Mouse (Mus musculus) MEL (cell line): ENCODE results near the gene Bmpr2.

Source experiments
- CHD1 ChIP-seq: IDR thresholded peaks from 2 replicates; pipeline ENCODE4 v1.6.1; 2012; ENCODE audit warnings: low read depth, mild to moderate bottlenecking, inconsistent platforms, low read length, improper control_type of control experiment
- CTCF ChIP-seq, 3 experiments: IDR thresholded peaks in 2 of 3; conservative IDR thresholded peaks in 1 of 3; 2 replicates each; pipeline ENCODE4 v1.5.1; 2011 to 2012; ENCODE audit warnings: low read length in 3 of 3, low read depth in 2 of 3, mild to moderate bottlenecking in 2 of 3, improper control_type of control experiment in 1 of 3, inconsistent platforms in 1 of 3, mixed read lengths in 1 of 3, moderate library complexity in 1 of 3; ENCODE audit not compliant: control insufficient read depth in 1 of 3, insufficient read depth in 1 of 3, poor library complexity in 1 of 3, severe bottlenecking in 1 of 3
- EP300 ChIP-seq, 2 experiments: IDR thresholded peaks; 2 replicates each; pipeline ENCODE4 v1.6.1; 2011; ENCODE audit warnings: improper control_type of control experiment in 2 of 2, low read length in 2 of 2, low read depth in 1 of 2, mild to moderate bottlenecking in 1 of 2
- GATA1 ChIP-seq: IDR thresholded peaks from 2 replicates; pipeline ENCODE4 v1.6.1; 2011; ENCODE audit warnings: low read depth, low read length, improper control_type of control experiment
- MAZ ChIP-seq: IDR thresholded peaks from 2 replicates; pipeline ENCODE4 v1.6.1; 2012; ENCODE audit warnings: low read depth, mild to moderate bottlenecking, inconsistent platforms, low read length, improper control_type of control experiment
- MYC ChIP-seq: IDR thresholded peaks from 2 replicates; pipeline ENCODE4 v1.6.1; 2011; ENCODE audit warnings: low read depth, mild to moderate bottlenecking, low read length, improper control_type of control experiment, moderate library complexity
- POLR2A ChIP-seq, 2 experiments: IDR thresholded peaks; 2 replicates each; pipeline ENCODE4 v1.6.1; 2011 to 2012; ENCODE audit warnings: low read length in 2 of 2, mild to moderate bottlenecking in 2 of 2, control low read depth in 1 of 2, improper control_type of control experiment in 1 of 2, low read depth in 1 of 2, moderate library complexity in 1 of 2; ENCODE audit not compliant: control insufficient read depth in 1 of 2, insufficient read depth in 1 of 2, poor library complexity in 1 of 2
- RAD21 ChIP-seq: IDR thresholded peaks from 2 replicates; pipeline ENCODE4 v1.6.1; 2011; ENCODE audit warnings: mild to moderate bottlenecking, low read depth, low read length, improper control_type of control experiment
- SMC3 ChIP-seq: IDR thresholded peaks from 2 replicates; pipeline ENCODE4 v1.6.1; 2011; ENCODE audit warnings: low read depth, low read length, improper control_type of control experiment
- TCF12 ChIP-seq: IDR thresholded peaks from 2 replicates; pipeline ENCODE4 v1.6.1; 2014; ENCODE audit warnings: low read depth, mild to moderate bottlenecking, inconsistent platforms, low read length, improper control_type of control experiment, moderate library complexity
- ZC3H11A ChIP-seq: IDR thresholded peaks from 2 replicates; pipeline ENCODE4 v1.6.1; 2012; ENCODE audit warnings: low read depth, mild to moderate bottlenecking, inconsistent platforms, low read length, improper control_type of control experiment
- ZNF384 ChIP-seq: IDR thresholded peaks from 2 replicates; pipeline ENCODE4 v1.6.1; 2012; ENCODE audit warnings: low read depth, mild to moderate bottlenecking, inconsistent platforms, low read length, improper control_type of control experiment

DNA sequence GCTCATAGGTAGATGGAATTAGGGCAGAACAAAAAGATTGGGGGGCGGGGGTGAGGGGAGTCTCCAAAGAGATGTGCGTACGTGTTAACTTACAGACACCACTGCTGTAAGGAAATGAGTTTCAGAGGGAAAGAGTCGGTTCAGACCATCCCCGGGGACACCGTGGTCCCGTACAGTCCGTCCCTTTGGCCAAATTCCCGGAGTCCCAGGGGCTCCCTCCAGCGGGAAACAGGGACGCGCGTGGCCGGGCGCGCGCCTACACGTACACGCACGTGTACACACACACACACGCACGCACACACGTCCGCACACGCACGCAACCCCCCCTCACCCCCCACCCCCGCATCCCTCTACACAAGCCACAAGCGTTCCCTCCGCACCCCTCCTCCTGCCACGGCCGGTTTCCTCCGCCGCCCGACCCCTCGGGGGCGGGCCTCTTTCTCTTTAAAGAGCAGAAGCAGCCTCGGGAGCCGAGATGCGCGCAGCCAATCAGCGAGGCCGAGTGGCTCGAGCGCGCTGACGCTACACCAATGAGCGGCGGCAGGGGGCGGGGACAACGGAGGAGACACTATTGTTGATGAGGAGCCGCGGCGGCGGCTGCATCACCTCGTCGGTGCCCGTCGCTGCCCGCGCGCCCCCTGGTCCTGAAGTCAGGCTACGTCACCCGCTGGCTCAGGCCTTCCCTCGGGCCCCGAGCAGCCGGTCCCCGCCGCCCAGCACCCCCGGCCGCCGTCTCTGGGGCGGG lies 149.4 kb downstream of the Bmpr2 start, which contains the start of gene Fam117b:
- TF ChIP-seq EP300 (IDR thresholded peaks at IDR 0.05; ENCODE audit: low read depth in 1 of 2, low read length in 2 of 2) (0 out of 4 replicates have a peak, but pooled peaks of 1 of the 2 experiments have one; percentile 18), CTCF (IDR thresholded peaks at IDR 0.05 in 2 of 3, conservative IDR thresholded peaks at IDR 0.05 in 1 of 3; ENCODE audit: control insufficient read depth in 1 of 3, insufficient read depth in 1 of 3, low read depth in 2 of 3, low read length in 3 of 3, poor library complexity in 1 of 3, severe bottlenecking in 1 of 3) (no peak; a peak in 1 of 6 replicates), ZC3H11A (no peak), GATA1 (no peak), MAZ (peak; percentile 48; the same call in 1 of the 2 replicates), SMC3 (no peak), RAD21 (no peak), ZNF384 (no peak), TCF12 (no peak; the same call in 1 of the 2 replicates), MYC (0 out of 2 replicates have a peak, but pooled peaks have one; percentile 24), CHD1 (no peak; the same call in 1 of the 2 replicates), POLR2A (IDR thresholded peaks at IDR 0.05; ENCODE audit: control insufficient read depth in 1 of 2, insufficient read depth in 1 of 2, low read depth in 1 of 2, low read length in 2 of 2, poor library complexity in 1 of 2) (peak; percentile 63 to 72)
